Mouse (Mus musculus) liver, adult 2 months (tissue): ENCODE measurements at regions not wholly inside any gene's neighbourhood (a gene's known extent, or its start where the extent isn't known, plus 50 kb on each side); places are given as distances from the start of the nearest gene placed in this dataset.
"Not testable (repeated sequence)": the region's sequence is repeated elsewhere in the genome, so short reads cannot be mapped to it uniquely, and the experiment has no call there.

Experiments
- DNase-seq: peaks from one replicate; pipeline ENCODE4 v3.0.0-alpha.2; 2011; ENCODE audit warnings: low read depth, low spot score; ENCODE audit errors: extremely low read depth
- H3K27ac ChIP-seq: fragments of 200-500 bp; replicated peaks from 2 replicates; pipeline ENCODE4 v1.5.1; 2012; ENCODE audit warnings: low read depth, mild to moderate bottlenecking, control low read depth, inconsistent platforms, low read length; ENCODE audit not compliant: insufficient read depth
- H3K27me3 ChIP-seq: fragments of 200-500 bp; 2 replicates; pipeline ENCODE4 v1.6.1; 2012; ENCODE audit warnings: mild to moderate bottlenecking, moderate library complexity, low read length, inconsistent platforms; ENCODE audit not compliant: control insufficient read depth, insufficient read depth
- H3K36me3 ChIP-seq: fragments of 200-500 bp; 2 replicates; pipeline ENCODE4 v1.6.1; 2012; ENCODE audit warnings: low read length, inconsistent platforms; ENCODE audit not compliant: control insufficient read depth, insufficient read depth
- H3K4me1 ChIP-seq: fragments of 200-500 bp; 2 replicates; pipeline ENCODE4 v1.6.1; 2011; ENCODE audit warnings: low read length; ENCODE audit not compliant: control insufficient read depth, insufficient read depth
- H3K4me3 ChIP-seq: fragments of 200-500 bp; 2 replicates; pipeline ENCODE4 v1.5.1; 2011; ENCODE audit warnings: low read depth, mild to moderate bottlenecking, control low read depth, low read length, moderate library complexity; ENCODE audit not compliant: insufficient read depth
- H3K79me2 ChIP-seq: fragments of 200-500 bp; 2 replicates; pipeline ENCODE4 v1.6.1; 2012; ENCODE audit warnings: inconsistent platforms, mild to moderate bottlenecking, low read length, moderate library complexity; ENCODE audit not compliant: control insufficient read depth, insufficient read depth
- H3K9ac ChIP-seq: fragments of 200-500 bp; 2 replicates; pipeline ENCODE4 v1.6.1; 2012; ENCODE audit warnings: low read depth, mild to moderate bottlenecking, control low read depth, inconsistent platforms, low read length
- CTCF ChIP-seq: fragments of 200-500 bp; IDR thresholded peaks from 2 replicates; pipeline ENCODE4 v1.5.1; 2011; ENCODE audit warnings: low read depth, low read length, control low read depth
- POLR2A ChIP-seq: fragments of 200-500 bp; IDR thresholded peaks from 2 replicates; pipeline ENCODE4 v1.6.1; 2011; ENCODE audit warnings: low read length, control low read depth; ENCODE audit not compliant: insufficient read depth; ENCODE audit errors: extremely low read depth
- WGBS: fragments of 180-500 bp; shearing (Covaris S2); methylation state at CpG from one replicate; pipeline ENCODE4 v1.1.7; 2018; 5-methylcytosine and 5-hydroxymethylcytosine counted together

- DNase-seq, result no peak
- Histone ChIP-seq H3K27me3 (no peaks in the 10 kb centered on the region), H3K79me2 (no peaks in the 10 kb centered on the region), H3K27ac (no peak overlapping the region), H3K4me1 (no peaks in the 10 kb centered on the region), H3K9ac (no peak overlapping the region), H3K36me3 (no peaks in the 10 kb centered on the region), H3K4me3 (no peak overlapping the region)
- TF ChIP-seq POLR2A (no peak), CTCF (no peak)
These were observed 342.4 kb upstream of the Nectin3 start for GRCm38 (mm10) chr16:46840764-46841163.

- Histone ChIP-seq H3K27ac (no peak overlapping the region), H3K36me3 (no peaks in the 10 kb centered on the region), H3K4me1 (peaks cover 2% of the 10 kb centered on the region; the same call in 1 of the 2 replicates), H3K79me2 (no peaks in the 10 kb centered on the region), H3K27me3 (no peaks in the 10 kb centered on the region), H3K9ac (no peak overlapping the region), H3K4me3 (no peak overlapping the region)
- 27% methylated on average over 2 of the region's 2 CpGs for WGBS
- TF ChIP-seq CTCF (no peak), POLR2A (no peak)
- DNase-seq, result peak; percentile 87
These were observed 326.8 kb upstream of the Nectin3 start for GRCm38 (mm10) chr16:46825147-46825546.

GRCm38 (mm10) chr16:46822753-46823152, 324.4 kb upstream of the Nectin3 start:
- Histone ChIP-seq H3K36me3 (no peaks in the 10 kb centered on the region), H3K27me3 (no peaks in the 10 kb centered on the region), H3K9ac (no peak overlapping the region), H3K79me2 (no peaks in the 10 kb centered on the region), H3K27ac (no peak overlapping the region), H3K4me3 (no peak overlapping the region), H3K4me1 (peaks cover 2% of the 10 kb centered on the region; the same call in 1 of the 2 replicates)
- no peak for DNase-seq
- WGBS, result 59% methylated on average over 3 of the region's 3 CpGs
- no peak for TF ChIP-seq CTCF
- no peak for TF ChIP-seq POLR2A

- H3K4me1 ChIP-seq, result no peaks in the 10 kb centered on the region
- no peak overlapping the region for H3K9ac ChIP-seq
- no peaks in the 10 kb centered on the region for H3K79me2 ChIP-seq
- H3K27ac ChIP-seq, result no peak overlapping the region
- H3K27me3 ChIP-seq, result no peaks in the 10 kb centered on the region
- H3K36me3 ChIP-seq, result no peaks in the 10 kb centered on the region
- TF ChIP-seq POLR2A (no peak), CTCF (no peak)
- DNase-seq, result no peak
- H3K4me3 ChIP-seq, result no peak overlapping the region
- WGBS, result 84% methylated on average over 1 of the region's 1 CpGs
These were observed 319.9 kb upstream of the Nectin3 start for GRCm38 (mm10) chr16:46818215-46818614.

GRCm38 (mm10) chr16:46811835-46812234, 313.5 kb upstream of the Nectin3 start:
- H3K27ac ChIP-seq, H3K9ac ChIP-seq, H3K4me1 ChIP-seq, H3K4me3 ChIP-seq, H3K79me2 ChIP-seq, H3K36me3 ChIP-seq, H3K27me3 ChIP-seq, DNase-seq: not testable (repeated sequence)

GRCm38 (mm10) chr16:46807476-46807875, 309.2 kb upstream of the Nectin3 start:
- H3K27ac ChIP-seq, result no peak overlapping the region
- H3K4me3 ChIP-seq, result no peak overlapping the region
- H3K9ac ChIP-seq, result no peak overlapping the region
- H3K79me2 ChIP-seq, result no peaks in the 10 kb centered on the region
- no peaks in the 10 kb centered on the region for H3K27me3 ChIP-seq
- no peaks in the 10 kb centered on the region for H3K36me3 ChIP-seq
- no peak for DNase-seq
- TF ChIP-seq CTCF (no peak), POLR2A (no peak)
- 92% methylated on average over 2 of the region's 2 CpGs for WGBS
- H3K4me1 ChIP-seq, result no peaks in the 10 kb centered on the region

- H3K4me1 ChIP-seq, result no peaks in the 10 kb centered on the region
- TF ChIP-seq CTCF (no peak), POLR2A (no peak)
- no peak overlapping the region for H3K9ac ChIP-seq
- H3K27ac ChIP-seq, result no peak overlapping the region
- no peaks in the 10 kb centered on the region for H3K27me3 ChIP-seq
- no peak overlapping the region for H3K4me3 ChIP-seq
- H3K36me3 ChIP-seq, result no peaks in the 10 kb centered on the region
- no peaks in the 10 kb centered on the region for H3K79me2 ChIP-seq
- DNase-seq, result peak; percentile 46
- 15% methylated on average over 5 of the region's 5 CpGs for WGBS
These were observed 278.0 kb upstream of the Nectin3 start for GRCm38 (mm10) chr16:46776367-46776766.
